Mouse (Mus musculus) midbrain, embryonic 11.5 days (tissue): ENCODE measurements at regions not wholly inside any gene's neighbourhood (a gene's known extent, or its start where the extent isn't known, plus 50 kb on each side); places are given as distances from the start of the nearest gene placed in this dataset.

Source experiments
- ATAC-seq: fragments of 200-750 bp; cut with Nextera tagmentation; 2 replicates; pipeline ENCODE4 v1.8.0; 2017; ENCODE audit warnings: moderate TSS enrichment, moderate library complexity; ENCODE audit not compliant: low FRiP score
- DNase-seq: peaks from one replicate; pipeline ENCODE4 v3.0.0; 2015; ENCODE audit warnings: low spot score; ENCODE audit errors: missing footprints
- H3K27ac ChIP-seq: fragments of 300-500 bp; sonication (generic); 2 replicates; pipeline ENCODE4 v1.5.1; 2014; ENCODE audit warnings: low read depth, low read length
- H3K27me3 ChIP-seq: fragments of 300-500 bp; sonication (generic); 2 replicates; pipeline ENCODE4 v1.6.1; 2014; ENCODE audit warnings: mild to moderate bottlenecking, low read length, moderate library complexity, mixed read lengths; ENCODE audit not compliant: control insufficient read depth, insufficient read depth
- H3K36me3 ChIP-seq: fragments of 300-500 bp; sonication (generic); 2 replicates; pipeline ENCODE4 v1.6.1; 2014; ENCODE audit warnings: mild to moderate bottlenecking, low read length, moderate library complexity, mixed read lengths; ENCODE audit not compliant: control insufficient read depth, insufficient read depth
- H3K4me1 ChIP-seq: fragments of 300-500 bp; sonication (generic); 2 replicates; pipeline ENCODE4 v1.6.1; 2014; ENCODE audit warnings: low read length; ENCODE audit not compliant: control insufficient read depth, insufficient read depth
- H3K4me2 ChIP-seq: fragments of 300-500 bp; sonication (generic); 2 replicates; pipeline ENCODE4 v1.6.1; 2014; ENCODE audit warnings: mild to moderate bottlenecking, moderate library complexity
- H3K4me3 ChIP-seq: fragments of 300-500 bp; sonication (generic); 2 replicates; pipeline ENCODE4 v1.5.1; 2014; ENCODE audit warnings: low read depth, low read length
- H3K9ac ChIP-seq: fragments of 300-500 bp; sonication (generic); 2 replicates; pipeline ENCODE4 v1.6.1; 2014; ENCODE audit warnings: low read length
- H3K9me3 ChIP-seq: fragments of 300-500 bp; sonication (generic); 2 replicates; pipeline ENCODE4 v1.6.1; 2016; ENCODE audit warnings: low read length; ENCODE audit not compliant: control insufficient read depth
- WGBS: fragments of 180-500 bp; shearing (Covaris S2); extraction: QIAGEN DNeasy Blood & Tissue Kit; methylation state at CpG from one replicate; pipeline ENCODE4 v1.1.7; 2014; 5-methylcytosine and 5-hydroxymethylcytosine counted together

GRCm38 (mm10) chr14:106424714-106425113 is 318.7 kb downstream of the Trim52 start:
- DNase-seq: no peak
- Histone ChIP-seq H3K4me3 (no peak overlapping the region), H3K36me3 (no peaks in the 10 kb centered on the region), H3K4me2 (no peak overlapping the region), H3K27ac (no peak overlapping the region), H3K9ac (no peak overlapping the region), H3K27me3 (no peaks in the 10 kb centered on the region), H3K9me3 (no peaks in the 10 kb centered on the region), H3K4me1 (no peaks in the 10 kb centered on the region)
- 71% methylated on average over 4 of the region's 4 CpGs for WGBS
- no peak for ATAC-seq

GRCm38 (mm10) chr14:106428594-106428993 is 322.6 kb downstream of the Trim52 start:
- ATAC-seq: no peak
- no peak overlapping the region for H3K4me2 ChIP-seq
- H3K27me3 ChIP-seq: no peaks in the 10 kb centered on the region
- no peak overlapping the region for H3K9ac ChIP-seq
- no peaks in the 10 kb centered on the region for H3K36me3 ChIP-seq
- H3K9me3 ChIP-seq: no peaks in the 10 kb centered on the region
- WGBS: 82% methylated on average over 2 of the region's 2 CpGs
- H3K4me3 ChIP-seq: no peak overlapping the region
- no peak overlapping the region for H3K27ac ChIP-seq
- H3K4me1 ChIP-seq: no peaks in the 10 kb centered on the region
- DNase-seq: no peak

- H3K27ac ChIP-seq: no peak overlapping the region
- ATAC-seq: peak; percentile 83
- 23% methylated on average over 5 of the region's 5 CpGs for WGBS
Measured at GRCm38 (mm10) chr14:106439282-106439681, 333.3 kb downstream of the Trim52 start.

GRCm38 (mm10) chr14:106489074-106489473 is 383.1 kb downstream of the Trim52 start:
- no peak overlapping the region for H3K4me2 ChIP-seq
- DNase-seq (no peak), ATAC-seq (no peak)
- H3K27ac ChIP-seq: no peak overlapping the region
- H3K36me3 ChIP-seq: no peaks in the 10 kb centered on the region
- WGBS: 86% methylated on average over 7 of the region's 7 CpGs
- H3K4me3 ChIP-seq: no peak overlapping the region
- H3K9ac ChIP-seq: no peak overlapping the region
- H3K9me3 ChIP-seq: no peaks in the 10 kb centered on the region
- no peaks in the 10 kb centered on the region for H3K4me1 ChIP-seq
- H3K27me3 ChIP-seq: no peaks in the 10 kb centered on the region

More at GRCm38 (mm10) chr14:106439282-106439681, 333.3 kb downstream of the Trim52 start:
- Histone ChIP-seq H3K4me2 (no peak overlapping the region), H3K36me3 (no peaks in the 10 kb centered on the region), H3K27me3 (no peaks in the 10 kb centered on the region), H3K4me3 (no peak overlapping the region), H3K9me3 (no peaks in the 10 kb centered on the region), H3K4me1 (no peaks in the 10 kb centered on the region), H3K9ac (no peak overlapping the region)
- DNase-seq: peak; percentile 87

GRCm38 (mm10) chr14:106491389-106491788 is 385.4 kb downstream of the Trim52 start:
- Histone ChIP-seq H3K9me3 (no peaks in the 10 kb centered on the region), H3K4me1 (no peaks in the 10 kb centered on the region), H3K4me3 (no peak overlapping the region), H3K4me2 (no peak overlapping the region), H3K36me3 (no peaks in the 10 kb centered on the region), H3K27me3 (no peaks in the 10 kb centered on the region), H3K9ac (no peak overlapping the region), H3K27ac (no peak overlapping the region)
- DNase-seq: no peak
- 83% methylated on average over 4 of the region's 4 CpGs for WGBS
- ATAC-seq: no peak

- peak; percentile 97 for DNase-seq
- H3K4me3 ChIP-seq: no peak overlapping the region
- no peak overlapping the region for H3K9ac ChIP-seq
- no peaks in the 10 kb centered on the region for H3K36me3 ChIP-seq
- no peak overlapping the region for H3K27ac ChIP-seq
- H3K9me3 ChIP-seq: no peaks in the 10 kb centered on the region
- no peaks in the 10 kb centered on the region for H3K27me3 ChIP-seq
- 36% methylated on average over 19 of the region's 19 CpGs for WGBS
- H3K4me1 ChIP-seq: no peaks in the 10 kb centered on the region
- peak; percentile 72 for ATAC-seq
- H3K4me2 ChIP-seq: peak overlapping the region; percentile 10; the same call in 1 of the 2 replicates
Measured at GRCm38 (mm10) chr14:106500344-106501135, 394.5 kb downstream of the Trim52 start.

GRCm38 (mm10) chr14:106506921-106507320 is 400.9 kb downstream of the Trim52 start:
- DNase-seq: no peak
- no peak for ATAC-seq
- H3K4me2 ChIP-seq: no peak overlapping the region

GRCm38 (mm10) chr14:106518552-106519358 is 412.8 kb downstream of the Trim52 start:
- Histone ChIP-seq H3K9me3 (no peaks in the 10 kb centered on the region), H3K36me3 (no peaks in the 10 kb centered on the region), H3K27me3 (no peaks in the 10 kb centered on the region), H3K4me3 (no peak overlapping the region), H3K4me2 (no peak overlapping the region), H3K9ac (no peak overlapping the region), H3K4me1 (no peaks in the 10 kb centered on the region), H3K27ac (no peak overlapping the region)
- no peak for ATAC-seq
- WGBS: 74% methylated on average over 12 of the region's 12 CpGs
- no peak for DNase-seq

More at GRCm38 (mm10) chr14:106506921-106507320, 400.9 kb downstream of the Trim52 start:
- no peaks in the 10 kb centered on the region for H3K27me3 ChIP-seq
- H3K36me3 ChIP-seq: no peaks in the 10 kb centered on the region
- H3K4me3 ChIP-seq: no peak overlapping the region
- no peak overlapping the region for H3K9ac ChIP-seq
- no peaks in the 10 kb centered on the region for H3K4me1 ChIP-seq
- H3K9me3 ChIP-seq: no peaks in the 10 kb centered on the region
- 77% methylated on average over 4 of the region's 4 CpGs for WGBS
- no peak overlapping the region for H3K27ac ChIP-seq

- Histone ChIP-seq H3K36me3 (no peaks in the 10 kb centered on the region), H3K4me1 (no peaks in the 10 kb centered on the region), H3K9me3 (no peaks in the 10 kb centered on the region), H3K9ac (no peak overlapping the region), H3K27ac (no peak overlapping the region), H3K4me3 (no peak overlapping the region), H3K4me2 (no peak overlapping the region), H3K27me3 (no peaks in the 10 kb centered on the region)
- DNase-seq (no peak), ATAC-seq (no peak)
- 87% methylated on average over 8 of the region's 8 CpGs for WGBS
Measured at GRCm38 (mm10) chr14:106520808-106521207, 414.8 kb downstream of the Trim52 start.
